Mouse (Mus musculus): Measurements from ENCODE around the gene Defb25.

DNA sequence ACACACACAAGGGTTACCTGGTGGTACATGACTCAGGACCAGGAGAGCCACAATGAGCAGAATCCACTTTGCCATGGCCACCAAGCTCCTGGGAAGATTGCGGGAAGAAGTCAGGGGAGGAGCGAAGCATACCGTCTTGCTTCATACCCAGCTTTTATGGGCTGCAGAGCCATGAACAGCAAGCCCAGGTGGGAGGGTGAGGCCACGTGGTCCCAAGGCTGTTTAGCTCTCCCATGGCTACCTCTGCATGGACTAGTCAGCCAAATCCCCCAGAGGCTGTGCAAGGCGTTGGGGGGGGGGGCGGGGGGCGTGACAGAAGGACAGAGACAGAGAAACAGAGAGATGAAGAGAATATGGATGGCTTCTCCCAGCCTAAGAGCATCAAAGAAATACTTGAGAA is at the start of gene Defb25:
- TF ChIP-seq POLR2A (IDR thresholded peaks at IDR 0.05; ENCODE audit: control insufficient read depth, extremely low read depth, insufficient read depth, low read length, poor library complexity) (no peak), CTCF (IDR thresholded peaks at IDR 0.05; ENCODE audit: borderline replicate concordance, control insufficient read depth, extremely low read depth, insufficient read depth, low read length, poor library complexity) (no peak)

Data from thymus, adult 2 months (tissue).